Mouse (Mus musculus) kidney, postnatal 10 days (tissue): Measurements from ENCODE around the gene Spib.

Source experiments
- DNase-seq: peaks from one replicate; pipeline ENCODE4 v3.0.0; 2021; ENCODE audit warnings: mixed read lengths

Gene Spib

GRCm38 (mm10) chr7:44547725-44548124, 15.9 kb upstream of the Spib start:
- DNase-seq, result no peak

- no peak for DNase-seq
Observed at GRCm38 (mm10) chr7:44547041-44547440, 15.2 kb upstream of the Spib start.

- DNase-seq, result no peak
Observed at GRCm38 (mm10) chr7:44546274-44546673, 14.4 kb upstream of the Spib start.

DNA sequence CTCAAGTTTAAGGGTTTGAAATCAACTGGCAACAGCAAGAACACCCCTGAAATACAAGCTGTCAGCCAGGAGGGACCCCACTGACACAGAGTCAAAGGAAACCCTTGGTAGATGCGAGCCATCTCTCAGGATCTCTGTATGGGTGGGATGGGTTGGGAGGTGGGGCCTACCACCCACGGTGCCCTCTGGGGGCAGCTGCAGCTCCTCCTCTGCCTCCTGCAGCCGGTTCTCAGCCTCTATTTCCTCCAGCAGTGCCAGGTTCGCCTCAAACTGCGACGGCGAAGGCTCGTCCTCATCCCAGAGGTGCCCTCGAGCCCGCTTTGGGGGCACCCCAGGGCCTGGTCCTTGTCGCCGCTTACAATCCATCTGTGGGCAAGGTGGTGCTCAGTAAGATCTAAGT, 11.2 kb upstream of the Spib start:
- no peak for DNase-seq

DNA sequence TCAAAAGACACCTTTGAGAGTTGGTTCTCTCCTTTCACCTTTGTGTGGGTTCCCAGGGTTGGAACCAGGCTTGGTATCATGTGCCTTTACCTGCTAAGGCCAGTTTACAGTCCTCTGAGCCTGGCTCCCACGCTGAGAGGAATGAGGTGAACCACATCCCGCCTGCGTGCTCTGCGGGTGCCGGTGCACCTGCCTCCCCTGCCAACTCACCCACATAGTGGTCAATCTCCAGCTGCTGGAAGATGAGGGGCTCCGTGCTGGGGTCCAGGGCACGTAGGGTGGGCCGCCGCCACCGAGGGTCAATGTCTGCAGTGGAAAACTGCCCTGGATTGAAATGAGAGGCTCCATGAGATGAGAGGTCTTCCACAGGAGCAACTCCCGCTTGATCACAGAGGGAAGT, 10.7 kb upstream of the Spib start:
- DNase-seq, result no peak

DNA sequence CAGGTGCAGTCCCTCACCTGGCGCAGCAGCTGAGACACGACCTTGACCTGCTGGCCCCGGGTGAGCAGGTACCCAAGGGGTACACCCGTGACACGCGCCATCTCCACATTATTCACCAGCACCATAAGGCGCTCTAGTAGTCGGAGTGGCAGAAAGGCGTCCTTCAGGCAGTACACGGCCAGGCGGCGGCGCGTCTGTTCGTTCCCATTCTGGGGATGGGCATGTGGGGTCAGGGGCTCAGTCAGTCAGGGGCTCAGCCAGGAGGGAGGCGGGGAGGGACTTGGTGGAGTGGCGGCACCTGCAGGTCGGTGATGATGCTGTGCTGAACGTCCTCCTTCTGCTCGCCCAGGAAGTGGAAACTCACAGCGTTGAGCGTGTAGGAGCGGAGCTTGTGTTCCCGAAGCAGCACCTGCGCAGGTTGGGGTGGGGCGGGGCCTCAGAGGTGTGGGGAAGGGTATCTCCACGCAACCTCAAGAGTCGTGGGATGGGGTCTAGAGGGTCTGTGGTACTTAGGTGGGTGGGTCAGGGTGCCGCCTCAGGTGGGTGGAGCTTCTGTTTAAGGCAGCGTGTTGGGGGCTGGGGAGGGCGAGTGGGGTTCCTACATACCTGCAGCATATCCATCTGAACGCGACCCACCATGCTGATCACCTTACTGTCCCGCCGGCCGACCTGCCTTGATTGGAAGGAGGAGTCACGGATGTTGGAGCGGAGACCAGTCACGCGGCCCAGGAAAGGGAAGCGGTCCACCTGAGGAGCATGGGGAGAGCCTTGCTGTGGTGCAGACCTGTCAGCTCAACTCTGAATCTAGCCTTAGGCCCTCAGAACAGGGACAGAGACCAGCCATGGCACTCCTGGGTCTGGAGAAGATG, 7.1 kb upstream of the Spib start:
- DNase-seq, result no peak

- no peak for DNase-seq
Observed at GRCm38 (mm10) chr7:44537496-44537895, 5.6 kb upstream of the Spib start.

GRCm38 (mm10) chr7:44537009-44537408, 5.1 kb upstream of the Spib start:
- DNase-seq, result no peak

DNA sequence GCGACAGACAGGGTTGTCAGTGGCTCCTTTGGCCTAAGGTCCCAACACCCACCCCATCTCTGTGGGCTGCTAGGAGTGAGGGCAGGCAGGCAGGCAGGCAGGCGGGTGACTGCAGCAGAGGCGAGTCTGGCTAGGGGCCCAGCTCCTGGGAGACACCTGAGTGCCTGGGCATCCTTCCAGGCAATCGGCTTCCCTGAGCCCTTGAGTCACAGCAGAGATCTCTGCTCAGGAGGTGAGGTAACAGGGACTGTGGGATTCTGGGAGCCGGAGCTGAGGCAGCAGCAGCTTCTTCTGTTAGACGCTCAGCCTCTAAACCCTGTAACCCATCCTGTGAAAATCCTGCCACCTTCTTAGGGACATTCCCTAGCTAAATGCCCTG, 4.7 kb upstream of the Spib start:
- DNase-seq, result peak; percentile 62

DNA sequence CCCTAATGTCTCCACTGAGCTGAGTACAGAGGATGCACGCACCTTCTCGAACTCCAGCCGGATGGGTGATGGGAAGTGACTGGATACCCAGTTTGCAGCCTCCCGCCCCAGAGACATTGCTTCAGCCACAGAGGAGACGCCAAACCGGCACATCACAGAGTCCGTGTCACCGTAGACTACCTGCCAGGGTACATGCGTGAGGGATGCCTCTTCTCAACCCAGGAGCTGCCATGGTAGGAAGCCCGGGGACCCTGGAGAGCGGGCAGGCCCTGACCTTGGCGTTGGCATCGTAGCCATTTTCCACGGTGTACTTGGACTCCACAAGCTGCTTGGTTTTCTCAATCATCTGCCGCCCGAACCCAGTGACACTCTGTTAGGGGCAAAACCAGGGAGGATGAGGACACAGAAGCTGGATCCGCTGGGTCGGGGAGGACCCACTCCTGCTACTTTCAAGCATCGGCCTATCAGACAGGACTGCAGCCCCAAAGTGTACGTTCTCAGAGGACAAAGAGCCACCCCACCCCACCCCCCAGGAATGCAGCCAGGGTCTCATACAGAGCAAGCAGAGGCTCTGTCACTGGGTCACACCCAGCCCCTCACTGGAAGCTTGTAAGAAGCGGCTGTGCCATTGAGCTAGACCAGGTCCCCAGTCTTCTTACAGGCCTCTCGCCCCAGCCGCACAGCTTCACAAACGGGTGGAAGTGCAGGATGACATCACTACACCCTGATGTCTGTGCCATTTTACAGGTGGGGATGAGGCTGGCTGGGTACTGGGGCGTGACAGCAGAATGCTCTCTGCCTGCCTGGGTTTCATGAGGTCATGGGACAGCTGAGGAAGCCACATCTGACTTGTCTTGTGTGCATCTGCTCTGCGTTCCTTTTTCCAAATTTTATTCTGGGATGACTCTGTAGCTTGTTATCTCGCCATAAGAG, 4.1 kb upstream of the Spib start:
- no peak for DNase-seq

DNA sequence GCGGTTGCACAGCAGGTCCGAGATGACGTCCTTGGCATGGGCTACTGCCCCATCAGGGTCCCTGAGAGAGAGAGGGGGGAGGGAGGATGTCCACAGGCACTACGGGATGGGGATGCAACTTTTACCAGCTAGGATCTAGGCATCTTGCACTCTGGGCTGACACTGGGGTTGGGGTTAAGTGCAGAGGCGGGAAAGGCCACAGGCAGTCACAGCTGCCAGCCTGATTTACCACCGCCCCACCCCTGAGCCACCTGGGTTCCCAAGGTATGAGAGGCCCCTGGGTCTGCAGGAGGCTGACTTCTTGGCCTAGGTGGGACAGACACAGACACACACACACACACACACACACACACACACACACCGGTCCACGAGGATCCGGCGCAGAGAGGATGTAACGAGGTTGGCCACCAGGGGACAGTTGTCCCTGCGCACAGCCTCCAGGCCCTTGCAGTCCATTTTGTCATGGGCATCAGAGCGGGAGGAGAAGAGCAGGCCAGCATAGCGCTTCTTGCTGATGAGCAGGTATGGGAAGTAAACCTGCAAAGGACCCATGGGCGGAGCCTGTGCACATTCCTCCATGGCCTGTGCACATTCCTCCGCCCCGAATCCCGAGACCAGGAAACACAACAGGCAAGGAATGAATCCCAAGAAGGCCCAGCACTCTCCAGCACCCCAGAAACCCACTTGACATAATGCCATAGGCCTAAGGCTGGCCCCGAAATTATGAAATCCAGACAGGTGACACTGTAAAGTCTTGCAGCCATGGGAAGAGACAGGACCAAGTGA, 3.0 kb upstream of the Spib start:
- DNase-seq, result no peak

DNA sequence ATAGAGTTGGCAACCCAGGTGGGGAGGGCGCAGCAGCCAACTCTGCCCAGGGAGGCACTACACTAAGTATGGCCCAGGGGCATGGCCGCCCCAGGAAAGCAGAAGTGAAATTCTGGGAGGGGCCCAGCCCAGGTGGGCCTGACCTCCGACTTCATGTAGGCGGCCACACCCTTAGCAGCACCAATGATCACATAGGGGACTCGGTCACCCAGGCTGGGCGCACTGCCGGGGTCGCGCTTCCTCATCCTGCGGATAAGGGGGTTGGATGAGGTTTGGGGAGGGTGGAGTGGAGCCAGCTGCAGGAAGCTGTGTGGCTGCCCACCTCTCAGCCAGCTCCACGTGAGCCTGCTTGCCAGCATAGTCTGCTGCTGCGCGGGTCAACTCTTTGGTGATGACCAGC, 2.4 kb upstream of the Spib start:
- DNase-seq, result no peak

- DNase-seq, result no peak
Observed at GRCm38 (mm10) chr7:44533746-44534045, 1.8 kb upstream of the Spib start.

- DNase-seq, result no peak
Observed at GRCm38 (mm10) chr7:44532918-44533745, 1.3 kb upstream of the Spib start.

DNA sequence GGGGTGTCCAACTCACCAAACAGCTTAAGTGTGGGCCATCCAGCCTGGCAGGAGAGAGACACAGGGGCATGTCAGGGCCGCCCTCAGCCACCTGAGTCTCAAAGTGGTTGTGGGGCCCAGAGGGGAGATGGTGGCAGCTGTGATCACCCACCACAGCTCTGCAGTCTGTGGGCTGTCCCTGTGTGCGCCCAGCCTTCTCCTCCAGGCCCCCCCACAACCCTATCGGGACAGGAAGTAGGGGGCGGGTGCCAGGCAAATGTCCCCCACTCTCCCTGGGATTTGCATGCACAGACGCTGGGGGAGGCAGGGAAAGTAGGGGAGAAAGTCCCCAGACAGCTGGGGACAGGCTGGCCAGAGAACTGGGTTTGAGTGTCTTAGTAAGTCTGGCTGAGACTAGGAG, 664 bp downstream of the Spib start:
- DNase-seq, result no peak

GRCm38 (mm10) chr7:44530507-44530906, 1.4 kb downstream of the Spib start:
- no peak for DNase-seq

- DNase-seq, result no peak
Observed at GRCm38 (mm10) chr7:44529518-44529917, 2.4 kb downstream of the Spib start.

DNA sequence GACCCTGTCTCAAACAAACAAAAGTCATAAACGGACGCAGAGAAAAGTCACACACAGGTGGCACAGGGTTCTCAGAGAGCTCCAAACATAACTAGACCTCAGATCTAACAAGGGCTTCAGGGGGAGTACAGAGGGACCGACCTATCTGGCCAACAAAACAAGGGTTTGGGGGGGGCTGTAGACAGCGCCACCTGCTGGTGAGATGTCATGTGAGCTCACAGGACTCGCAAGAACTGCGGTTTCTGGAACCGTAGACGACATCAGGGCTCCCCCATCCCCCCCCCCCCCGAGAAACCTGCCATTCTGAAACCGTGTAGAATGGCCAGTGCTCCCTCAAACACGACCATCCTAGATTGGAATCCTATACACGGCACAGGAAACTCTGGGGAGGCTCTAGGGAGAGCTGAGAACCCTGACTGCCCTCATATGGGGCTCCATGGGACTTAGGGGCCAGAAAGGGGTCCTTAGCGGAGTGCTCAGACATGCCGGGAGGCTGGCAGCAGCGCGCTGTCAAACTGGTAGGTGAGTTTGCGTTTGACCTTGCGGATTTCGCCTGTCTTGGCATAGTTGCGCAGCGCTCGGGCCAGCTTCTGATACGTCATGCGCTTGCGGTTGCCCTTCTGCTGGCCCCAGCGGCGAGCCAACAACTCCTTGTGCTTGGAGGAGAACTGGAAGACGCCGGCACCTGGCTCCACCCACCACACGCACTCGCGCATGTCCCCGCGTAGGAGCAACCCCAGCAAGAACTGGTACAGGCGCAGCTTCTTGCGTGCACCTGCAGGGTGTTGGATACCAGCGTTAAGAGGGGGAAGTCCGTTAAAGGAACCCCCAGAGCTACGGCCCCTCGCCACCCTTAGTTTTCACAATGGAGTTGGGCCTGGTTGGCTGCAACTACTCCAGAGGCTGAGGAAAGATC, 4.1 kb downstream of the Spib start:
- peak; percentile 83 for DNase-seq

- no peak for DNase-seq
Observed at GRCm38 (mm10) chr7:44526414-44527154, 5.3 kb downstream of the Spib start.

- DNase-seq, result peak; percentile 92
Observed at GRCm38 (mm10) chr7:44525126-44525832, 6.6 kb downstream of the Spib start.
